Mouse (Mus musculus) erythroid progenitor cell, adult 5-6 weeks (primary cell): ENCODE measurements around the gene Rps6ka2. TPM values are rescaled to one million over a fixed set of nuclear protein-coding genes. Genes with fewer than 3 reads are reported as not detected.

ENCODE experiments used
- ATAC-seq: replicated peaks from 2 replicates; pipeline ENCODE4 v1.8.0; 2016; ENCODE audit warnings: moderate number of reproducible peaks, mild to moderate bottlenecking, moderate TSS enrichment, inconsistent platforms; ENCODE audit not compliant: poor library complexity, low FRiP score, severe bottlenecking
- total RNA-seq, 2 experiments: library from RNA; stranded (forward) in 1 of 2; stranded (reverse) in 1 of 2; fragments of 150-400 nt in 1 of 2; fragments of 186-747, 209-891 nt in 1 of 2; gene quantifications; 2 replicates each; pipeline versions ENCODE4 v1.2.3 to v1.2.4; 2015 to 2017; ENCODE audit warnings: low replicate concordance in 2 of 2

Rps6ka2 gene
- total RNA-seq, 2 experiments from 2014 or later = 1.7 to 2.2 TPM

DNA sequence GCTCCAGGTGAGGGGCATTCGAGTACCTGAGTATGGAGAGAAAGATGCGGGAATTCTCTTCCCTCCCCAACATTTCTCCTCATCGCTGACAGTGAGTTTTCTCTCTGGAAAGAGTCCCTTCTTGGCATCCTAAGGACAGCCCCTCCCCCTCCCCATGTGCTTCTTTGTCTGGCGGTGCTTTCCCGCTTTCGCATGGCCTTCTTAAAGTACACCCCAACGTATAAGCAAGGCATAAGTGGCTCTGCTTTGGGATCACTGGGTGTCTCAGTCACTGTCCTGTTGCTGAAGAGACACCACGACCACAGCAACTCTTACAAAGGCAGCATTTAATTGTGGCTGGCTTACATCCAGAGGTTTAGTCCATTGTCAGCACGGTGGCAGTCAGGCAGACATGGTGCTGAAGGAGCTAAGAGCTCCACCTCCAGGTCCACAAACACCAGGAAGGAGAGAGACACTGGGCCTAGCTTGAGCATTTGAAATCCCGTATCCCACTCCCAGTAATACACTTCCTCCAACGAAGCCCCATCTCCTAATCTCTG, 47.9 kb downstream of the Rps6ka2 start:
- ATAC-seq = no peak

DNA sequence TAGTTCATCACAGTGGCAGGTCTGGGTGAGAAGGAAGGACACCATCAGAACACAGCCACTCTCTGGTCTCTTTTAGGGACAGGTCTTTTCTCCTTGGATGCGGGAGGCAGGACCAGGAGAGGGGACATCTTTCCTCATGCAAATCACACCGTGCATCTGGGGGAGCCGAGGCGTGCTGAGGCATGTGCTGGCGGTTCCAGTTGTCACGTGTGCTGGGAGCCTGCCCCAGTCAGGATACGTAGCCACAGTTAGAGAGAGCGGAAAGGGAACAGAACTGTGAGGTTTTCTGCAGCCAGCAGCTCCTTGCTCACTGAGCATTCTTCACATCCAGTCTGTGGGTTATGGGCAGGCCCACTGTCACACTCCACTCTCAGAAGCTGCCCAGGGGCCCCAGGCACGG, 48.5 kb downstream of the Rps6ka2 start:
- no peak for ATAC-seq

DNA sequence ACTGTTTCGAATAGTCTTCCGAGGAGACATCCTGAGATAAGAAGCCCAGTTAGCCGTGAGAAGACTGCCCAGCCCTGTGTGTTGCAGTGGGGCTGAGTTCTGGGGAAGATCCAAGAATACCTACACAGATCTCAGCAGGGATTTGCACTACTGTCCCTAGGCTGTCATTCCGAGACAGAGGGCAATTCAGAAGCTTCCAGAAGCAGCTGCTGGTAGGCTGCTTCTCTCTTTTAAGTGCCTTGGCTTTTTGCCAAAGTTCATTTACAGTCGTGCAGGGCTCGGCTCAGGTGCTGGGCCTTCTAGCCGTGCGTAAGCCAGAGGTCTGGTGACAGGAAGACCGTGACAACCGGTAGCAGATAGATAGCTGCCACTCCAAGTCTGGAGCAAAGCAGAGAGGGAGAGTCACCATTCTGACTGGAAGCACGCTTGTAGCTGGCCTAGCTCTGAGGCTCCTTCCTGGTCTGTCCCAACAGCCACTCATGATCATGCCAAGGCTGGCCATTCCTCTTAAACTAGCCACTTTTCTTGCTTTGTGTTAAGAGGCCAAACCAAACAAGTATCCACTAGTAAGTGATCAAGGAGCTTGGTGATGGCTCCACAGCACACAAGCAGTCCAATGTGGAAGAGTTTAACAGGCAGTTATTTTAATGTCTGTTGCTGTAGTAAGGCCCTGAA, 49.3 kb downstream of the Rps6ka2 start:
- no peak for ATAC-seq

DNA sequence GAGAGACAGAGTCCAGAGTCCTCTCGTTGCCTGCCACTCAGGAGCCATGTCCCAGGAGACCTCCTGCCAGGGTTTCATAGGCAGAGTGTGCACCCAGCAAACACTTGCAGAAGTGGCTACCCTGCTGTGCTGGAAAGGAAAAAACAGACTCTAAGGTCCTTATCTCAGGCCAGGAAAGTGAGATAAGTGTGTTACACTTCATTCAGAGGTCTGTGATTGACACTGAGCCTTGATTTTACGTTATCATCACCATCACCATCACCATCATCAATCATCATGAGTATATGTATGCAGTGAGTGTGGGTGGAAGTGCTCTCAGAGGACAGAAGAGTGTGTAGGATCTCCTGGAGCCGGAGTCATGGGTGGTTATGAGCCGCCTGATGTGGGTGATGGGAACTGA, 51.4 kb downstream of the Rps6ka2 start:
- ATAC-seq = no peak

DNA sequence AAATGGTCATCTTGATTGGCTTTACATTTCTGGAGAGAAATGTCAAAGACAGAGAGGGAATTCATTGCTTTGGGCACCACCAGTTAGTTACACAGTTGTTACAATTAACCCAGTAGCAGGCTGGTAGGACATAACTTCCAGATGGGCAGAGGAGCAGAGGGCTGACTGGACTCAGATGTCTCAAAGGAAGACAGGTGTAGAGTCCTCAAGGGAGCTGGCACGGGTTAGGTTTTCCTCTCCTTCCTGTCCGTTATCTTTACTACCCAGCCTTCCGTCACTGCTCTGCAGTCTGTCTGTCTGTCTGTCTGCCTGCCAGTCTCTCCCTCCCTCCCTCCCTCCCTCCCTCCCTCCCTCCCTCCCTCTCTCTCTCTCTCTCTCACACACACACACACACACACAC, 52.3 kb downstream of the Rps6ka2 start:
- no peak for ATAC-seq

GRCm38 (mm10) chr17:7228545-7228944, 58.6 kb downstream of the Rps6ka2 start:
- ATAC-seq = no peak

DNA sequence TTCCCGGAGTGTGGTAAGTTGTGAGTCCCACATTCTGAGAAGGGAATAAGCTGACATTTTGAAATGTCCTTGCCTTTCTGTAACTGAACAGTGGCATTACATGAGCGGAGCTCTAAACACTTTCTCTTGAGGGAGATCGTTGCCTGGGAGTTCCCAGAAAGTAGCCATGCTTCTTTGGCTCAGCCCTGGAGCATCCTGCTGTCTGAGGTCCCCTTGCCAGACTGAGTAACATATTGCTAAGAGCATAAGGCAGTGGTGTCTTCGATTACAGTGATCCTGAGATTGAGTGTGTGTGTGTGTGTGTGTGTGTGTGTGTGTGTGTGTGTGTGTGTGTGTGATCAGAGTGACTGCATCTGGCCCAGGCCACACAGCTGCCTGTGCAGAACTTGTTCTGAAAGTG, 61.4 kb downstream of the Rps6ka2 start:
- ATAC-seq = no peak

DNA sequence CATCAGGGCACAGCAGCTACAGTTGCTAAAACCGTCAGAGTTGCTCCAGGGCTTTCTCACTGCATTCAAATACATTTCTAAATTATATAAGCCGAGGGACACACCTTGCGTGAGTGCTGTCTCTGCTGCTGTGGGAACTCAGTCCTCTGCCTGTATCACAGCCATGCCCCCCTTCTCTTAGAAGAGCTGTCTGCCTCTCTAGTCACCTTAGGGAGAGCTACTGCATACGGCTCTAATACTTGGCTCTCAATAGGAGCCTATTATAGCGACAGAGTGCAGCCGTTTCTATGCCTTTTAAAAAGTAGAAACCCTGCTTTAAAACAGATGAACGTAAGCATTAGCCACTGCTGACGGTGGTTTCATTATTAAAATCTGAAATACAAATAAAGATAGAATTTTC, 61.9 kb downstream of the Rps6ka2 start:
- no peak for ATAC-seq

GRCm38 (mm10) chr17:7232400-7232799, 62.5 kb downstream of the Rps6ka2 start:
- ATAC-seq = no peak

DNA sequence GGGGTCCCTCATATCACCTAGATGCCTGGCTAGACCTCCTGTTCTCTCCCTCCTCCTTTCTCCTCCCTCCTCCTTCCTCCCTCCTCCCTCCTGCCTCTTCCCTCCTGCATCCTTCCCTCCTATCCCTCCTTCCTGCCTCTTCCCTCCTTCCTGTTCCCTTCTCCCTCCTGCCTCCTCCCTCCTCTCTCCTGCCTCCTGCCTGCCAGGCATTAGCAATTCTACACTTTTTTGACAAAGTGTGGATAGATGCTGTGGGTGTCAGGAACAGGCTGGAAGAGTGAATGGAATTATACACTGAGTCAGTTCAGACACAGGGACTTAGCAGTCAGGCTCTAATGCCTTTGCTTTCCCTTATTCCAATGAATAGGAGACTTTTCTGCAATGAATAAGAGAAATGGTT, 63.3 kb downstream of the Rps6ka2 start:
- no peak for ATAC-seq

GRCm38 (mm10) chr17:7237706-7238105, 67.8 kb downstream of the Rps6ka2 start:
- ATAC-seq = no peak

GRCm38 (mm10) chr17:7238766-7239165, 68.9 kb downstream of the Rps6ka2 start:
- no peak for ATAC-seq

DNA sequence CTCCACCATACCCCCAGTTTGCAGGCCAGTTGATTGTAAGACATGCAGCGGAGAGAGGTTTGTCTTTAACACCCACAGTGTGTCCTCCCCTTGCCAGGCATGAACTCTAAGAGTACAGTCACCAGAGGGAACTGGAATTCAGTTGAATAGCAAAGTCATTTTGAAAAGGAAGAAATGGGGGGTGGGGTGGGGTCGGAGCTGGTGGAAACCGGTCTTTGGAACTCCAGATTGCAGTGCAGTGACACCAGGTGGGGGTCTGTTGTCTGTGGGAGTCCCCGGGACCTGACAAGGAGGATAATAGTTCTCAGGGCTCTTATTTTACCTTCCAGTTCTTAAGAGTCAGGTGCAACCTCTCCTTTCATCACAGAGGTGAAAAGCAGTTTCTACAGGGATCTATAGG, 70.6 kb downstream of the Rps6ka2 start:
- no peak for ATAC-seq

- ATAC-seq = no peak
These were observed 75.2 kb downstream of the Rps6ka2 start for GRCm38 (mm10) chr17:7245078-7245477.

DNA sequence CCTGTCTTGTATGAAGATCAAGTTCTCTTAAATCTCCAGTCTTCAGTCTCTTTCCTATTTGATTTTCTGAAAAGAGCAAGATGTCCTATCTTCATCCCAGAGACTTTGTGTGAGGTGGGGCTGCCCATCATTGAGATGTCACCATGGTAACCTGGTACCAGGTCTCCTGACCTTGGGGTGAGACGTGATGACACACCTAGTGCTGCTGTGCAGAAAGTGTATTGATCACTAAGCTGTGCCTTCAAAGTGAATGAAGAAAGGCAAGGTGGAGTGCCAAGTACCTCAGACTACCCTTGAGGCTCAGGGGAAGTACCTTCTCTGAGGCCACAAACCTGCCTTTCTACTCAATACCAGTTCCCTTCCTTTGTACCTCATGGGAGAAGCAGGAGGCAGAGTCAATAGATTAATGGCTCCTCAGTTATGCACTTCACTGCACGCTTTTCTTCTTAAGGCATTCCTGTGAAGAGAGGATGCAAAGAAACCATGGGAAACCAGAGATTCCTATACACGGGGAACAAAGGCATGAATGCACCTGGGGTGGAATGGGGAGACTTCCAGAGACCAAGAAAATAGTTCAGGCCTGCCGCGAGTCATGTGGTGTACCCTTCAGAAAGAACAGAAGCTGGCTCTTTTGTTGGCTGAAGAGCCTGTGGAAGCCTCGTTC, 77.1 kb downstream of the Rps6ka2 start:
- no peak for ATAC-seq

- ATAC-seq = no peak
These were observed 80.5 kb downstream of the Rps6ka2 start for GRCm38 (mm10) chr17:7250373-7250772.

GRCm38 (mm10) chr17:7257208-7257607, 87.3 kb downstream of the Rps6ka2 start:
- ATAC-seq = no peak

DNA sequence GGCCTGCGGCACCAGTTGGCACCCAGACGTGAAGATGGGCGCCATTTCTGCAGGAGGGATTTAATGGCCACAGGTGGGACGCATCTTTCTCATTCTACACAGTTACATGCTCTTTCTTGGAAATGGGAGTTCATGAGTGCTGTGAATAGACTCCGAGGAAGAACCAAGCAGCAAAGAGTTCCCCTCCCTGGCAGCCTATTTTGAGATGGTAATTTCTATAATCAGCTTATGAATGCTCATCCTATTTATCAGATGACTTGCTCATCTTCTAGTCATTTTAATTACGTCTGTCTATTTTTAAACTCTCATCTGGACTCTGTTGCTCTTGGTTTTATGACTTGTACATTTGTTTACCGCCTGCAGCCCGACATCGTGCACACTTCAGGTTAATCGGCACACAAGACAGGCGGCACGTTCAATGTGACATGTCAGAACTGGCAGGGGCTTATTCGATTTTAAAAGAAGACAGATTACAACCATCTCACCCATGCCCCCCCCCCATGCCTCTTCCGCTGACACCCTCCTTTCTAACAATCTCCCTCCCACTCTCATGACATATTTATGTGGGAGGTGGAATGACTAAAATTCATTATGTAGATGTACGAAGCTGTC, 88.9 kb downstream of the Rps6ka2 start:
- no peak for ATAC-seq

GRCm38 (mm10) chr17:7260360-7260759, 90.4 kb downstream of the Rps6ka2 start:
- no peak for ATAC-seq

- ATAC-seq = no peak
These were observed 92.1 kb downstream of the Rps6ka2 start for GRCm38 (mm10) chr17:7262056-7262455.

- no peak for ATAC-seq
These were observed 92.7 kb downstream of the Rps6ka2 start for GRCm38 (mm10) chr17:7262620-7263019.
